Mouse (Mus musculus): ENCODE results near the gene Rfx2.

Rfx2 gene

DNA sequence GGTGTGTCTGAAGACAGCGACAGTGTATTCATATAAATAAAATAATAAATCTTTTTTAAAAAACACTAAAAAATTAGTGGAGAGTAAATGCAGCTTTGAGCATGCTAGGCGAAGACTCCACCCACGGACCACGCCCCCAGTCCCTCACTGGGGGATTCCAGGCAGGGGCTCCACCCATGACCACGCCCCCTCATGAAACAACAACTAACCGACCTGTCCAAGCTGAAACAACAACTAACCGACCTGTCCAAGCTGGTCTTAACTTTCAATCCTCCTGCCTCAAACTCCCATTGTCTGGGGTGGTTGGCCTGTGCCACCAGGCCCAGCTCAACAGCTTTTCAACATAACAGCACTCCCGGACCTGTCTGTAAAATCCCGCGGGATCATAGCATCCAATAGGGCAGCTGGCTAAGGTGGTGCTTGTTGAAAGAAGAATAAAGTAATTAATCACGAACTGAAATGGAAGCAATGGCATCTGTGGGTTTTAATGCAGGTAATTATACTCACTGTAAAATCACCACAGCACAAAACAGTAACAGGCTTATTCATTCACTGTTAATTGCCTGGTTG lies 12.7 kb downstream of the Rfx2 start:
- ChIA-PET CTCF (interaction anchor here in 2 of 4 experiments (0.6 to 1.7 kb wide), 14 partner anchors 9 to 467 kb away, joined by 3 to 5 read pairs (median 3); partner anchors contain the start of genes Lonp1 (in 1 of the 2) and Nrtn (in 1 of the 2)), POLR2A (interaction anchor here (0.5 to 15.7 kb wide), 59 partner anchors 9 to 621 kb away, joined by 3 to 335 read pairs (median 4); partner anchors contain the start of genes Rfx2 (in 3 of the 4), Gm17949 (in 2 of the 4), Gtf2f1 (in 2 of the 4) and Khsrp (in 2 of the 4))

- CTCF ChIA-PET = interaction anchor here in 1 of 4 experiments (1.4 kb wide), 1 partner anchor 13 kb away, joined by 6 read pairs; no protein-coding TSS in a partner anchor
- POLR2A ChIA-PET = interaction anchor here in 3 of 4 experiments (0.5 to 15.7 kb wide), 14 partner anchors 9 to 217 kb away, joined by 3 to 335 read pairs (median 4); partner anchors contain the start of genes Rfx2 (in 3 of the 3), Dus3l (in 1 of the 3), Khsrp (in 1 of the 3) and Lonp1 (in 1 of the 3)
These were observed 15.8 kb downstream of the Rfx2 start for GRCm38 (mm10) chr17:56815057-56815345.

GRCm38 (mm10) chr17:56814316-56815056 lies 16.3 kb downstream of the Rfx2 start:
- ChIA-PET POLR2A (interaction anchor here in 3 of 4 experiments (0.7 to 15.7 kb wide), 17 partner anchors 10 to 217 kb away, joined by 3 to 335 read pairs (median 4); partner anchors contain the start of genes Rfx2 (in 3 of the 3), Khsrp (in 2 of the 3), Alkbh7 (in 1 of the 3) and Dus3l (in 1 of the 3)), CTCF (interaction anchor here in 2 of 4 experiments (0.6 to 1.4 kb wide), 3 partner anchors 13 to 73 kb away, joined by 3 to 6 read pairs (median 4); partner anchors contain the start of gene Rfx2 (in 1 of the 2))

DNA sequence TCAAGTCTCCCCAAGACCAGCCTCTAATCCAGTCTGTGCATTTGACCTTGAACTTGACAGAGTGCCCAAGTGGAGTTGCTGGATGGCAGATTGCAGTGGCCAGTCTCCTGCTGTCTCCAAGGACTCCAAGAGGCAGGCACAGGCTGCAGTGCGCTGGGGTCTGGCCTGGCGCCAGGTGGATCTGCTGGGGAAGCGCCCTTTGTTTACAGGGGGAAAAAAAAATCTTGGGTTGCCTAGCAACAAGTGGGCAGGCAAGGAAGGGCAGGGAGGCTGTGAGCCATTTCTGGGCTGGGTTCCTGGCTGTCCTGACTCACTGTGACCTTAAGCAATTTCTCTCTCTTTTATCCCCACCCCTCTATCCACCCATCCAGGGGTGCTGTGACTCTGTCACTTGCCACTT lies 20.6 kb downstream of the Rfx2 start:
- CTCF ChIA-PET = interaction anchor here in 3 of 4 experiments (1.0 to 2.9 kb wide), 6 partner anchors 8 to 126 kb away, joined by 3 to 11 read pairs (median 4); no protein-coding TSS in a partner anchor
- POLR2A ChIA-PET = interaction anchor here in 3 of 4 experiments (0.6 to 15.7 kb wide), 13 partner anchors 8 to 221 kb away, joined by 3 to 335 read pairs (median 4); partner anchors contain the start of genes Khsrp (in 1 of the 3) and Rfx2 (in 1 of the 3)

GRCm38 (mm10) chr17:56808518-56808917 lies 22.3 kb downstream of the Rfx2 start:
- ChIA-PET CTCF (interaction anchor here (0.6 to 2.0 kb wide), 13 partner anchors 23 to 181 kb away, joined by 3 to 8 read pairs (median 3); partner anchors contain the start of gene Mllt1 (in 1 of the 4)), POLR2A (interaction anchor here in 2 of 4 experiments (0.7 to 2.3 kb wide), 7 partner anchors 9 to 80 kb away, joined by 3 to 7 read pairs (median 3); partner anchors contain the start of gene Dus3l (in 1 of the 2))

DNA sequence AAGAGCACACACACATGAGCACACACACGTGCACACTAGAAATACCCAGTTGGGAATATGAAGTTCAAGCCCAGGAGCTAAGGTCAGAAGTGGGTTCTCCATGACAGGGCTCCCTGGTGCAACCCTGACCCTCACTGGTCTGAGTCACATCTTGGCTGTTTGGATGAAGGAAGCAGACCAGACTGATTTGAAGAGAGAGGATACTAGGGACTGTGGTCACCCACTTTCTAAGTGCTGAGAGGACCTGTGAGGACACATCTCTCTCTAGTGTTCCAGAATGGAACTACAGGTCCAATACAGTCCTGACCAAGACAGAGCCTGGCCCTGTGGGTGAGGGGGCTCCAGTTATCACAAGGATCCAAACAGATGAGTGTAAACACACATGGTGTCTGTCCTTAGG lies 25.0 kb downstream of the Rfx2 start:
- ChIA-PET CTCF (interaction anchor here in 1 of 4 experiments (0.7 to 1.1 kb wide), 2 partner anchors 130 to 253 kb away, joined by 3 read pairs; partner anchors contain the start of gene Mllt1), POLR2A (interaction anchor here in 2 of 4 experiments (0.5 to 1.5 kb wide), 5 partner anchors 41 to 120 kb away, joined by 3 read pairs; partner anchors contain the start of gene Dus3l (in 1 of the 2))

DNA sequence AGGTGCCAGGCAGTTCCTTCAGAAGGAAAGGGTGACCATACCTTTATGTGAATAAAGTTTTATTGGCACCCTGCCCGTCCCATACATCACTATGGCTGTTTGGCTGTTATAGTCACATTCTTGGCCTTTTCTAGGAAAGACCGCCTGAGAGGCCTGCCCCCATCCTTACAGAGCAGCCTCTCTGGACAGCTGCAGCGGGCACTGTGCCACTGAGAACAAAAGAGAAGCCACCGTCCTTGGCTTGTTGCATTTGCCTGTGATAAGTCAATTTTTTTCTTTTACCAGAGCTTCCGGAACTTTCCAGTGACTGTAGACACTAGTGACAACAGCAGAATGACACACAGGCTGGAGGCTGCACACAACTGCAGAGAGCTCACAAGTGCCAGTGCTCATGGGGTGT lies 25.9 kb downstream of the Rfx2 start:
- ChIA-PET CTCF (interaction anchor here in 2 of 4 experiments (1.1 to 1.8 kb wide), 2 partner anchors 27 to 131 kb away, joined by 3 to 4 read pairs; partner anchors contain the start of gene Mllt1 (in 1 of the 2)), POLR2A (interaction anchor here in 2 of 4 experiments (0.9 to 1.5 kb wide), 5 partner anchors 40 to 184 kb away, joined by 3 read pairs; partner anchors contain the start of gene Dus3l (in 1 of the 2))

DNA sequence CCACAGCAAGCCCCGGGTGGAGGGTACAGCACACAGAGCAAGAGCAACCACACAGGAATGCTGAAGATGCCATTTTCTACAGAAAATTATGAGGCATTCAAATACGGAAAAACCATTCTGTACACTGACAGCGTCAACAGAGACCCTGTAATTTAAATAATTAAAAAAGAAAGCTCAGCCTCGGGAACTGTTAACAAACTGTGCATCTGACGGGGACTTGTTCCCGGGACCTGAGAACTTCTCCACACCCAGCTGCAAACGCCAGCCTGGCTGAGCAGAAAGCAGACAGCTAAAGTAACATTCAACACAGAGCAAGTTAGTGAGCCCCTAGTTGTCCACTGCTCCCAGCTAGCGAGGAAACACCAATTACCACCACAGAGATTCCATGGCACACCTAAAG lies 28.7 kb downstream of the Rfx2 start:
- CTCF ChIA-PET = interaction anchor here in 1 of 4 experiments (1.4 to 1.9 kb wide), 2 partner anchors 24 to 249 kb away, joined by 3 to 7 read pairs; no protein-coding TSS in a partner anchor

DNA sequence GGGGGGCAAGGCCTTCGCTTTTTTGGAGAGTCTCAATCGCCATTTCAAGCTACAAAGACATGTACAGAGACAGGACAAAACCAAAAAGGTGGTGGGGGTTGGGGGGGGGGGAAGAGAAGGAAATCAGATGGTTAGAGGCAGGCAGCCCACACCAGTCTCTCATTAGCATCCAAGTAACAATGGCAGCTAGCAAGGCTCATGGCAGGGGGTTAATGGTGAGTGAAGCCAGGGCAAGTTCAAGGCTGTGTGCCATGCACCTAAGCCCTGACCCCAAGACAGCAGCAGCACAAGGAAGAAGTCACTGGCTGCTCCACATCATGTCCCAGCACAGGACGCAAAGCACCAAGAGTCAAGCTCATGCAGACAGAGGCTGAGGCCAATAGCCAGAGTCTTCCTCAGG lies 31.5 kb downstream of the Rfx2 start:
- CTCF ChIA-PET = interaction anchor here in 2 of 4 experiments (1.1 to 1.5 kb wide), 2 partner anchors 21 to 22 kb away, joined by 3 read pairs; no protein-coding TSS in a partner anchor

More for the DNA sequence above, 28.7 kb downstream of the Rfx2 start:
- POLR2A ChIA-PET = interaction anchor here in 3 of 4 experiments (0.5 to 1.3 kb wide), 7 partner anchors 8 to 134 kb away, joined by 3 to 4 read pairs (median 3); partner anchors contain the start of genes Dus3l (in 1 of the 3) and Mllt1 (in 1 of the 3)

DNA sequence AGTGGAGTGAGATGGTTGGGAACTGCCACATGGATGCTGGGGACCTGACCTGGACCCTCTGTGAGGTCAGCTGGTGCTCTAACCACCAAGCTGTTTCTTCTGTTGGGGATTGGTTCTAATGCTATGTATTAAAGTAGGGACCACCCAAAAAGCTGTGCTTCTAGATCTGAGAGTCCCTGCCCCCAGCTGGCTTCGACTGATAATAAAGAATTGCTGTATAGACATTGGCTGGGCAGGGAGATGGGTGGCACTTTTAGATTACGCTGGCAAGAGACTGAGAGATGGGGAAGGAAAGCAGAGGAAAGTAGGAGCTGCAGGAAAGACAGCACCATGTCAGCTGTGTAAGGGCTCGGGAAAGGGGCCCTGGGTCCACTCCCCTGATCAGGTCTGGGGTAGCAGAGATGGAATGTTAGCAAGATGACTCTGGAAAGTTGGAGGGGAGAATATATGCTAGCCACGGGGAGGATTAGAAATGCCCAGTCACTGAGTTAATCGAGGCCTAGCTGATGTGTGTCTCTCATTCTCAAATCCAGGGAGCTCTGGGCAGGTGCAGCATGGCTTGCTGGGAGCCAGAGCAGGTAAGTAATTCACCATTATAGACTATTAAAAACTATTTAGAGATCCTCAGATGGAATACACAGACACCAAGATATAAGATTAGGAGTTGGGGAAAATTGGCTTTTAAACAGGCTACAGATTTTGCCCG lies 37.0 kb downstream of the Rfx2 start:
- POLR2A ChIA-PET = interaction anchor here in 3 of 4 experiments (0.8 to 1.4 kb wide), 6 partner anchors 9 to 132 kb away, joined by 3 read pairs; no protein-coding TSS in a partner anchor
- CTCF ChIA-PET = no interaction called here

More for the DNA sequence above, 31.5 kb downstream of the Rfx2 start:
- POLR2A ChIA-PET = interaction anchor here (0.6 to 2.4 kb wide), 15 partner anchors 11 to 191 kb away, joined by 3 to 12 read pairs (median 3); partner anchors contain the start of genes Clpp (in 1 of the 4) and Dus3l (in 1 of the 4)

DNA sequence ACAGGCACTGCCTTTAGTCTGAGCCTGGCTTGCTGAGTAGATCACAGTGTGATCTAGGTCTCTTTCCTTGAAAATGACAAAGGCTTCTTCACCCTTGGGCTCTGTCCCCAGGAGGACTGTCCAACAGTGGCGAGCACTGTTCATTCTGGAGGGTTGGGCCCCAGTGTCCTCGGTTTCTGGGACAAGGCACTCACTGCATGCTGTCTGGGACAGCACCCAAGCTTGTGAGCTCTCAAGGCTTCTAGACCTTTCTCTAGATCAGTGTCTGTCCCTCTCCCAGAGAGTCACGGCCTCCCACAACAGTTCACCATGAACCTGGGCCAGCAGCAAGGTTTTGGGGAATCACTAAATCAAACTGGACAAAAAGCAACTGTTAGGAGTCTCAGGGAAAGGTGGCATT lies 38.2 kb downstream of the Rfx2 start:
- ChIA-PET POLR2A (interaction anchor here in 2 of 4 experiments (0.7 to 1.8 kb wide), 5 partner anchors 11 to 26 kb away, joined by 3 to 6 read pairs (median 3); no protein-coding TSS in a partner anchor), CTCF (interaction anchor here in 1 of 4 experiments (0.8 kb wide), 1 partner anchor 53 kb away, joined by 3 read pairs; no protein-coding TSS in a partner anchor)

DNA sequence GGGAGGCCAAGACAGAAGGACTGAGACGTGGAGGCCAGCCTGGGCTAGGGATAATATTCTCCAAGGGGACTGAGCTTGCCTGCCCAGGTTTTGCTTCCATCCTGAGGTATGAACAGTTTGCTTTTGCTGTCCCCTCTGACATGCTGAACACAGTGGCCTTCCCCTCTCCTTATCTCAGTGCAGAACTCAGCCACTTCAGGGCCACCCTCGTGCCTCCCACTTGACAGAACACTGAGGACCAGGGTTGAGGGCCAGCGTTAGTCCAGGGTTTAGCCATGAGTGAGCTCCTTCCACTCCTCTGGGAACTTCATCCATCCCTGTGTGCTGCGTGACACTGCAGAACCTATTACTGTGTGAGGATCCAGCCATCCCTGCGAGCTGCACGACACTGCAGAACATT lies 41.5 kb downstream of the Rfx2 start:
- ChIA-PET CTCF (interaction anchor here in 2 of 4 experiments (0.5 to 1.1 kb wide), 3 partner anchors 11 to 210 kb away, joined by 3 to 8 read pairs (median 5); partner anchors contain the start of gene Ranbp3 (in 1 of the 2)), POLR2A (interaction anchor here in 2 of 4 experiments (0.6 to 1.0 kb wide), 6 partner anchors 9 to 60 kb away, joined by 3 to 6 read pairs (median 3); no protein-coding TSS in a partner anchor)

DNA sequence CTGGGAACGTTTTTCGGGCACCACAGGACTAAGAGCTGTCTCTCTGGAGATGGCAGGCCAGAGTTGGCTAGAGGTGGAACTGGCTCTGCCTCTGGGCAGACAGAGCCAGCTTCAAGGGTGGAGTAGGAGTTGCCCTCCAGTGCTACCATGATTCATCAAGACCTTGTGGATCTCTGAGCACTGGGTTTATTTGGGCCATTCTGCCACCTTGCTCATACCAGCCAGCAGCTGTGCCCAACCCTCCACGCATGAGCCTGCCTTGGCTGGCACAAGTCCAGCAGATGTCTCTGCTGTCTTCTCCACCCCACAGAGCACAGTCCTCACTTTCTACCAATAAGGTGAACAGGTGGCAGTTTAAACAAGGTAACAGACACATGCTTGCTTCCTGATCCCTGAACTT lies 41.9 kb downstream of the Rfx2 start:
- POLR2A ChIA-PET = interaction anchor here in 2 of 4 experiments (0.6 to 2.2 kb wide), 5 partner anchors 9 to 60 kb away, joined by 3 to 12 read pairs (median 4); no protein-coding TSS in a partner anchor
- CTCF ChIA-PET = interaction anchor here in 3 of 4 experiments (0.6 to 1.1 kb wide), 4 partner anchors 10 to 116 kb away, joined by 3 to 13 read pairs (median 6); partner anchors contain the start of gene Ranbp3 (in 1 of the 3)

- ChIA-PET CTCF (no interaction called here), POLR2A (interaction anchor here in 2 of 4 experiments (1.0 to 1.4 kb wide), 4 partner anchors 9 to 99 kb away, joined by 3 read pairs; no protein-coding TSS in a partner anchor)
These were observed 50.4 kb downstream of the Rfx2 start for GRCm38 (mm10) chr17:56780291-56780978.

- ChIA-PET CTCF (interaction anchor here in 2 of 4 experiments (0.6 to 3.0 kb wide), 9 partner anchors 8 to 211 kb away, joined by 3 to 15 read pairs (median 6); partner anchors contain the start of genes Clpp (in 1 of the 2) and Mllt1 (in 1 of the 2)), POLR2A (interaction anchor here in 3 of 4 experiments (0.6 to 2.7 kb wide), 16 partner anchors 9 to 281 kb away, joined by 3 to 12 read pairs (median 4); partner anchors contain the start of genes Dus3l (in 3 of the 3), Ranbp3 (in 1 of the 3) and Slc25a23 (in 1 of the 3))
These were observed 51.9 kb downstream of the Rfx2 start for GRCm38 (mm10) chr17:56778779-56779362.

Data from embryonic stem cell, embryonic (primary cell).